22 mouse cellular contexts compared by ENCODE assay signal in genomic region chr1:64742741-64743408, GRCm38 (mm10). TPM values are rescaled to one million over a fixed set of nuclear protein-coding genes. Genes with fewer than 3 reads are reported as not detected.
DNase-seq lines count a peak whose midpoint lies in the region; ATAC-seq and TF ChIP-seq lines count a peak whose summit lies in the region.
"Had no signal": no experiment of that assay in that cellular context is flagged by ENCODE, and none has a peak within 500 bp of the region (broad histone marks: within the 10 kb centered on the region; RNA-seq: fewer than 3 reads in every experiment).

No protein-coding gene starts in this region.

- H3K4me3 ChIP-seq in kidney, adult 2 months (ENCODE audit: insufficient read depth, low read depth, low read length): peak overlapping the region; percentile 18; the same call in 1 of the 2 replicates
- no peak overlapping the region for H3K4me3 ChIP-seq in kidney, embryonic 14.5 days (ENCODE audit: low read length)
- H3K4me3 ChIP-seq: embryonic facial prominence, embryonic 12.5 days; heart, embryonic 15.5 days; hindbrain, embryonic 15.5 days; limb, embryonic 13.5 days; midbrain, embryonic 13.5 days had no signal

- H3K27ac ChIP-seq in kidney, adult 2 months (ENCODE audit: insufficient read depth, low read depth, low read length): peak overlapping the region; percentile 66
- no peak overlapping the region for H3K27ac ChIP-seq in kidney, embryonic 14.5 days (ENCODE audit: low read depth, low read length)
- H3K27ac ChIP-seq: embryonic facial prominence, embryonic 12.5 days; heart, embryonic 15.5 days; hindbrain, embryonic 15.5 days; limb, embryonic 13.5 days; liver, embryonic 14.5 days; midbrain, embryonic 13.5 days had no signal

- no peak for ATAC-seq in kidney, embryonic 14.5 days (ENCODE audit: low FRiP score, low TSS enrichment)
- ATAC-seq: midbrain, embryonic 13.5 days; Patski had no signal

- WGBS in kidney, adult 2 months: 53% methylated on average over 18 of the region's 18 CpGs
- WGBS in kidney, embryonic 14.5 days: 84% methylated on average over 18 of the region's 18 CpGs
- 35% methylated on average over 18 of the region's 18 CpGs for WGBS in large intestine, adult 2 months

- DNase-seq in kidney, adult 2 months: peak; percentile 89
- peak; percentile 76 to 85 for DNase-seq in kidney, adult 8-10 months
- DNase-seq in large intestine, adult 2 months (ENCODE audit: low read depth, low spot score): peak; percentile 67
- DNase-seq in retina, embryonic 14.5 days (ENCODE audit: low spot score): no peak
- DNase-seq in spleen, postnatal 4 days (ENCODE audit: low spot score in 2 of 2): no peak
- DNase-seq in ovary, adult 18-20 months (ENCODE audit: low spot score): no peak
- DNase-seq: adrenal gland, adult 2 months; cerebellum, adult 18-20 months; cerebellum, postnatal 14 days; gastrocnemius, postnatal 36 days; layer of hippocampus, postnatal 36 days; lung, embryonic 14.5 days; right cerebral cortex, postnatal 25 days had no signal

- H3K36me3 ChIP-seq in kidney, adult 2 months (ENCODE audit: control insufficient read depth, insufficient read depth, low read length): no peaks in the 10 kb centered on the region
- no peaks in the 10 kb centered on the region for H3K36me3 ChIP-seq in kidney, embryonic 14.5 days (ENCODE audit: control insufficient read depth, insufficient read depth, low read length)
- H3K36me3 ChIP-seq: embryonic facial prominence, embryonic 12.5 days; G1E; heart, embryonic 15.5 days; hindbrain, embryonic 15.5 days; limb, embryonic 13.5 days; midbrain, embryonic 13.5 days had no signal

- TF ChIP-seq CTCF in kidney, adult 2 months (conservative IDR thresholded peaks at IDR 0.05; ENCODE audit: insufficient read depth, insufficient read length, low read depth, low read length): no peak

- TF ChIP-seq POLR2A in kidney, adult 2 months (IDR thresholded peaks at IDR 0.05; ENCODE audit: low read depth, low read length): no peak

- H3K27me3 ChIP-seq in kidney, adult 2 months (replicated peaks; ENCODE audit: control insufficient read depth, insufficient read depth, low read length): no peaks in the 10 kb centered on the region
- H3K27me3 ChIP-seq in kidney, embryonic 14.5 days (ENCODE audit: control insufficient read depth, insufficient read depth, low read length): no peaks in the 10 kb centered on the region; the same call in 1 of the 2 replicates
- H3K27me3 ChIP-seq: heart, embryonic 15.5 days; Patski had no signal

- no peaks in the 10 kb centered on the region for H3K9me3 ChIP-seq in kidney, embryonic 14.5 days (ENCODE audit: control insufficient read depth, low read length)
- H3K9me3 ChIP-seq: embryonic facial prominence, embryonic 12.5 days; G1E; heart, embryonic 15.5 days; hindbrain, embryonic 15.5 days; limb, embryonic 13.5 days; midbrain, embryonic 13.5 days had no signal

- no peak overlapping the region for H3K4me2 ChIP-seq in kidney, embryonic 14.5 days (replicated peaks; ENCODE audit: low read depth, low read length)
- H3K4me2 ChIP-seq: embryonic facial prominence, embryonic 12.5 days; heart, embryonic 15.5 days; hindbrain, embryonic 15.5 days; limb, embryonic 13.5 days; lung, embryonic 14.5 days; midbrain, embryonic 13.5 days had no signal

- no peak overlapping the region for H3K9ac ChIP-seq in kidney, embryonic 14.5 days (ENCODE audit: low read depth, low read length)
- H3K9ac ChIP-seq: embryonic facial prominence, embryonic 12.5 days; heart, embryonic 15.5 days; hindbrain, embryonic 15.5 days; limb, embryonic 13.5 days; liver, embryonic 14.5 days; lung, embryonic 14.5 days; midbrain, embryonic 13.5 days had no signal

- peaks cover 4% of the 10 kb centered on the region; the same call in 1 of the 2 replicates for H3K4me1 ChIP-seq in kidney, adult 2 months (ENCODE audit: control insufficient read depth, insufficient read depth, low read length)
- H3K4me1 ChIP-seq in kidney, embryonic 14.5 days (ENCODE audit: control insufficient read depth, insufficient read depth, low read length): no peaks in the 10 kb centered on the region

RNA-seq across cellular contexts. Expression of gene Fzd5, which starts 5.3 kb away (rescaled TPM):
- 9.7 and 13.8 TPM in 2 replicates for polyA plus RNA-seq in kidney, adult 2 months (2012; rRNA removed)
- 1.8 and 2.3 TPM in 2 replicates for polyA plus RNA-seq in kidney, embryonic 14.5 days (2014; fragmentation: Nextera tagmentation; extraction: Ambion mirVana)
- polyA plus RNA-seq in large intestine, adult 2 months (2012; rRNA removed): 36.4 and 87.3 TPM in 2 replicates

RNA-seq across cellular contexts. Expression of gene Ccnyl1, which starts 52.6 kb away (rescaled TPM):
- polyA plus RNA-seq in kidney, adult 2 months (2012; rRNA removed): 17.0 and 18.7 TPM in 2 replicates
- polyA plus RNA-seq in kidney, embryonic 14.5 days (2014; fragmentation: Nextera tagmentation; extraction: Ambion mirVana): 9.0 and 11.3 TPM in 2 replicates
- polyA plus RNA-seq in large intestine, adult 2 months (2012; rRNA removed): 11.3 and 21.9 TPM in 2 replicates

Comparison
In these comparisons a context has a peak if more than half of its experiments do, and no peak if none do; other contexts are left out.
1. DNase-seq: peak in kidney, adult 2 months (single experiment), kidney, adult 8-10 months (2 of 2) and large intestine, adult 2 months (single experiment); none in retina, embryonic 14.5 days (single experiment), spleen, postnatal 4 days (0 of 2) and ovary, adult 18-20 months (single experiment).